ENCODE assay signal across 17 mouse cellular contexts in genomic region chr11:80785672-80786071, GRCm38 (mm10). TPM values are rescaled to one million over a fixed set of nuclear protein-coding genes. Genes with fewer than 3 reads are reported as not detected.
DNase-seq lines count a peak whose midpoint lies in the region; ATAC-seq and TF ChIP-seq lines count a peak whose summit lies in the region.
"Had no signal": no experiment of that assay in that cellular context is flagged by ENCODE, and none has a peak within 500 bp of the region (broad histone marks: within the 10 kb centered on the region; RNA-seq: fewer than 3 reads in every experiment).

No protein-coding gene starts in this region.

- no peak for DNase-seq in heart, adult 2 months
- no peak for DNase-seq in cerebellum, postnatal 10 days
- DNase-seq in left cerebral cortex, postnatal 14 days (ENCODE audit: low spot score in 2 of 2) = no peak
- no peak for DNase-seq in spleen, postnatal 4 days (ENCODE audit: low spot score in 2 of 2)
- DNase-seq: adrenal gland, adult 8-10 months; kidney, adult 2 months; layer of hippocampus, adult 9-11 months; lung, postnatal 4 days; right cerebral cortex, adult 18-20 months; thymus, postnatal 14 days had no signal

- H3K27me3 ChIP-seq in heart, adult 2 months (ENCODE audit: control insufficient read depth, insufficient read depth, low read length) = no peaks in the 10 kb centered on the region
- no peaks in the 10 kb centered on the region for H3K27me3 ChIP-seq in heart, embryonic 11.5 days (ENCODE audit: control insufficient read depth, insufficient read depth, low read length)
- no peaks in the 10 kb centered on the region for H3K27me3 ChIP-seq in E14TG2a.4 (ENCODE audit: insufficient read depth, low read length)
- no peaks in the 10 kb centered on the region for H3K27me3 ChIP-seq in intestine, embryonic 15.5 days (replicated peaks)
- H3K27me3 ChIP-seq: limb, embryonic 12.5 days; neural tube, embryonic 15.5 days had no signal

- H3K4me3 ChIP-seq in heart, adult 2 months = no peak overlapping the region
- no peak overlapping the region for H3K4me3 ChIP-seq in heart, embryonic 11.5 days (ENCODE audit: low read depth, low read length)
- no peak overlapping the region for H3K4me3 ChIP-seq in E14TG2a.4 (replicated peaks; ENCODE audit: low read length)
- no peak overlapping the region for H3K4me3 ChIP-seq in intestine, embryonic 15.5 days (replicated peaks)
- H3K4me3 ChIP-seq: hindbrain, embryonic 10.5 days; limb, embryonic 12.5 days; neural tube, embryonic 15.5 days had no signal

- no peak overlapping the region for H3K9ac ChIP-seq in heart, adult 2 months (ENCODE audit: low read depth, low read length)
- H3K9ac ChIP-seq in heart, embryonic 11.5 days (ENCODE audit: low read depth, low read length) = no peak overlapping the region
- no peak overlapping the region for H3K9ac ChIP-seq in intestine, embryonic 15.5 days
- H3K9ac ChIP-seq: limb, embryonic 12.5 days; neural tube, embryonic 15.5 days had no signal

- 58% methylated on average over 5 of the region's 5 CpGs for WGBS in heart, adult 2 months
- 68% methylated on average over 5 of the region's 5 CpGs for WGBS in heart, embryonic 11.5 days (ENCODE audit: insufficient replicate concordance)
- WGBS in intestine, embryonic 15.5 days = 77% methylated on average over 5 of the region's 5 CpGs

- ATAC-seq in heart, embryonic 11.5 days (replicated peaks; ENCODE audit: insufficient number of reproducible peaks, low FRiP score, low TSS enrichment) = no peak
- no peak for ATAC-seq in intestine, embryonic 15.5 days
- ATAC-seq in megakaryocyte-erythroid progenitor cell, adult 5-6 weeks (replicated peaks; ENCODE audit: low FRiP score, low TSS enrichment, poor library complexity, severe bottlenecking) = peak; percentile 33

- no peaks in the 10 kb centered on the region for H3K79me2 ChIP-seq in heart, adult 2 months (replicated peaks; ENCODE audit: control insufficient read depth, insufficient read depth, low read length)

- no peaks in the 10 kb centered on the region for H3K9me3 ChIP-seq in heart, embryonic 11.5 days (replicated peaks; ENCODE audit: control insufficient read depth, low read length)
- H3K9me3 ChIP-seq in E14TG2a.4 (ENCODE audit: low read length) = no peaks in the 10 kb centered on the region
- H3K9me3 ChIP-seq in intestine, embryonic 15.5 days = no peaks in the 10 kb centered on the region
- H3K9me3 ChIP-seq: hindbrain, embryonic 10.5 days; limb, embryonic 12.5 days; neural tube, embryonic 15.5 days had no signal

- intact Hi-C loops in heart, adult 2 months (cut with DNase I) = no loop called here
- intact Hi-C loops in left cerebral cortex, postnatal 14 days (cut with DNase I) = no loop called here

- TF ChIP-seq POLR2A in heart, adult 2 months (IDR thresholded peaks at IDR 0.05; ENCODE audit: insufficient read depth, low read depth, low read length) = no peak

- peak; percentile 26 for TF ChIP-seq CTCF in heart, adult 2 months (IDR thresholded peaks at IDR 0.05)
- 0 out of 2 replicates have a peak, but pooled peaks have one; percentile 4 for TF ChIP-seq CTCF in E14TG2a.4 (conservative IDR thresholded peaks at IDR 0.05; ENCODE audit: low read length)

- no peak overlapping the region for H3K4me2 ChIP-seq in heart, embryonic 11.5 days
- H3K4me2 ChIP-seq in intestine, embryonic 15.5 days (replicated peaks) = no peak overlapping the region
- H3K4me2 ChIP-seq: limb, embryonic 12.5 days; neural tube, embryonic 15.5 days had no signal

- H3K4me1 ChIP-seq in heart, adult 2 months (ENCODE audit: control insufficient read depth, insufficient read depth, low read length) = no peaks in the 10 kb centered on the region
- peaks cover 4% of the 10 kb centered on the region; the same call in 1 of the 2 replicates for H3K4me1 ChIP-seq in heart, embryonic 11.5 days (ENCODE audit: control insufficient read depth, insufficient read depth, low read length)
- peaks cover 5% of the 10 kb centered on the region; the same call in 1 of the 2 replicates for H3K4me1 ChIP-seq in E14TG2a.4 (replicated peaks; ENCODE audit: low read depth, low read length)
- peaks cover 3% of the 10 kb centered on the region; the same call in 1 of the 2 replicates for H3K4me1 ChIP-seq in intestine, embryonic 15.5 days (replicated peaks)
- H3K4me1 ChIP-seq: hindbrain, embryonic 10.5 days; neural tube, embryonic 15.5 days had no signal

- no peak overlapping the region for H3K27ac ChIP-seq in heart, adult 2 months
- H3K27ac ChIP-seq in heart, embryonic 11.5 days (ENCODE audit: low read depth, low read length) = no peak overlapping the region
- peak overlapping the region; percentile 90; the same call in 1 of the 2 replicates for H3K27ac ChIP-seq in intestine, embryonic 15.5 days
- H3K27ac ChIP-seq: hindbrain, embryonic 10.5 days; limb, embryonic 12.5 days; neural tube, embryonic 15.5 days had no signal

- no peak for TF ChIP-seq EP300 in heart, adult 2 months (IDR thresholded peaks at IDR 0.05; ENCODE audit: insufficient read depth, low read depth, low read length)

- H3K36me3 ChIP-seq in heart, adult 2 months (ENCODE audit: control insufficient read depth, insufficient read depth, low read length) = no peaks in the 10 kb centered on the region
- H3K36me3 ChIP-seq in heart, embryonic 11.5 days (ENCODE audit: control insufficient read depth, insufficient read depth, low read length) = no peaks in the 10 kb centered on the region
- H3K36me3 ChIP-seq in E14TG2a.4 (ENCODE audit: insufficient read depth, low read length) = no peaks in the 10 kb centered on the region
- H3K36me3 ChIP-seq in intestine, embryonic 15.5 days = no peaks in the 10 kb centered on the region
- H3K36me3 ChIP-seq: hindbrain, embryonic 10.5 days; limb, embryonic 12.5 days; neural tube, embryonic 15.5 days had no signal

RNA-seq across cellular contexts. Expression of gene Myo1d, which starts 5.8 kb away (rescaled TPM):
- total RNA-seq in heart, adult 2 months (2021) = 1 to 10 TPM; 8.2 to 10.0 TPM
- 9.3 and 10.1 TPM in 2 replicates for polyA plus RNA-seq in heart, adult 2 months (2012; rRNA removed)
- polyA plus RNA-seq in heart, embryonic 11.5 days (2014; fragmentation: Nextera tagmentation; extraction: Ambion mirVana) = 10.8 and 11.1 TPM in 2 replicates
- 68.2 and 72.3 TPM in 2 replicates for polyA plus RNA-seq in intestine, embryonic 15.5 days (2015; fragmentation: Nextera tagmentation; extraction: Ambion mirVana)
- 58.6 and 71.5 TPM in 2 replicates for total RNA-seq in megakaryocyte-erythroid progenitor cell, adult 5-6 weeks (2014; fragmentation: Nextera tagmentation)
- 15.3 and 23.4 TPM in 2 replicates for total RNA-seq in megakaryocyte-erythroid progenitor cell, adult 5-6 weeks (2017)
- 1 to 10 TPM; 4.1 to 4.6 TPM for total RNA-seq in left cerebral cortex, postnatal 14 days (2021)

RNA-seq across cellular contexts. Expression of gene Tmem98, which starts 24.3 kb away (rescaled TPM):
- 10 to 100 TPM; 11.2 to 12.8 TPM for total RNA-seq in heart, adult 2 months (2021)
- polyA plus RNA-seq in heart, adult 2 months (2012; rRNA removed) = 29.3 and 34.9 TPM in 2 replicates
- polyA plus RNA-seq in heart, embryonic 11.5 days (2014; fragmentation: Nextera tagmentation; extraction: Ambion mirVana) = 113 and 116 TPM in 2 replicates
- 214 and 215 TPM in 2 replicates for polyA plus RNA-seq in intestine, embryonic 15.5 days (2015; fragmentation: Nextera tagmentation; extraction: Ambion mirVana)
- total RNA-seq in megakaryocyte-erythroid progenitor cell, adult 5-6 weeks (2014; fragmentation: Nextera tagmentation) = 8.9 and 11.2 TPM in 2 replicates
- total RNA-seq in megakaryocyte-erythroid progenitor cell, adult 5-6 weeks (2017) = 2.1 and 4.2 TPM in 2 replicates
- total RNA-seq in left cerebral cortex, postnatal 14 days (2021) = 1 to 10 TPM; 5.2 to 6.8 TPM
